Mouse (Mus musculus) adrenal gland, postnatal 25 days (tissue): Measurements from ENCODE around the gene Rflna. TPM values are rescaled to one million over a fixed set of nuclear protein-coding genes. Genes with fewer than 3 reads are reported as not detected.

ENCODE experiments used
- DNase-seq: peaks from one replicate; pipeline ENCODE4 v3.0.0; 2021; ENCODE audit warnings: mixed read lengths
- total RNA-seq: library from RNA; stranded (reverse); gene quantifications from 2 replicates; pipeline ENCODE4 v1.2.3, GENCODE M21; 2021

Rflna gene
- total RNA-seq, 1 experiment from 2014 or later, result 3.9 TPM

DNA sequence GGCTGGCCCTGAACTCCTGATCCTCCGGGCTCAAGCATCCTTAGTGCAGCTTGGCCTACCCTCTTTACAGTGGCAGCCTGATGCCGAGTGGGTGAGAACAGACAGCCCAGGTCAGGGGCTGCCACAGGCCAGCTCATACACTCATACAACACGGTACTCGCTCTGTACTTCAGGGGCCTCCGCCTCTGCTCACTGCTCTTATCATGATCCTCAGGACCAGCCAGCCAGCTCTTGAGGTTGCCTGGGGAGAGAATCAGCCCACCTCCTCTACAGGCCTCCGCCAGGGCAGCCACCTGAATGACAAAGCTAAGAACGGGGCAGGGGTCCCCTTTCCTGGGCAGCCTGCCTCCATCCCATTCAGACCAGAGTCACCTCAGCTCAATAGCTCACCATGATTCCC is 50.6 kb downstream of the Rflna start:
- DNase-seq, result no peak

- DNase-seq, result no peak
These were observed 52.9 kb downstream of the Rflna start for GRCm38 (mm10) chr5:125055901-125056300.

DNA sequence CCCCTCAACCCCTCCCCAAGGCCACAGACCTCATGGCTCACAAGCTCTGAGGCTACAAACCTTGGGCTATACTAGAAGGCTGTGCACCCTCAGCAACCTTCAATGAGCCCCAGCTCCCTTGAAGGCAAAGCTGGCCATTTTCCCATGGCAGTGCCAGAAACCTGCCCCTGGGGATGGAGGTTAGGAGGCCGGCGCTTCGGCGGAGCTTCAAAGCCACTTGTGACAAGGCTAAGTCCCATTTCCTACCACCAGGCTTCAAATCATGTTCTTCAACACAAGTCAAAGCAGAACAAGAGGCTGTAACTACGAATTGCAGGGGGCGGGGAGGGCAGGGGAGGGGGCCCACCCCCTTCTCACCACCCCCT is 53.3 kb downstream of the Rflna start:
- DNase-seq, result peak; percentile 57

DNA sequence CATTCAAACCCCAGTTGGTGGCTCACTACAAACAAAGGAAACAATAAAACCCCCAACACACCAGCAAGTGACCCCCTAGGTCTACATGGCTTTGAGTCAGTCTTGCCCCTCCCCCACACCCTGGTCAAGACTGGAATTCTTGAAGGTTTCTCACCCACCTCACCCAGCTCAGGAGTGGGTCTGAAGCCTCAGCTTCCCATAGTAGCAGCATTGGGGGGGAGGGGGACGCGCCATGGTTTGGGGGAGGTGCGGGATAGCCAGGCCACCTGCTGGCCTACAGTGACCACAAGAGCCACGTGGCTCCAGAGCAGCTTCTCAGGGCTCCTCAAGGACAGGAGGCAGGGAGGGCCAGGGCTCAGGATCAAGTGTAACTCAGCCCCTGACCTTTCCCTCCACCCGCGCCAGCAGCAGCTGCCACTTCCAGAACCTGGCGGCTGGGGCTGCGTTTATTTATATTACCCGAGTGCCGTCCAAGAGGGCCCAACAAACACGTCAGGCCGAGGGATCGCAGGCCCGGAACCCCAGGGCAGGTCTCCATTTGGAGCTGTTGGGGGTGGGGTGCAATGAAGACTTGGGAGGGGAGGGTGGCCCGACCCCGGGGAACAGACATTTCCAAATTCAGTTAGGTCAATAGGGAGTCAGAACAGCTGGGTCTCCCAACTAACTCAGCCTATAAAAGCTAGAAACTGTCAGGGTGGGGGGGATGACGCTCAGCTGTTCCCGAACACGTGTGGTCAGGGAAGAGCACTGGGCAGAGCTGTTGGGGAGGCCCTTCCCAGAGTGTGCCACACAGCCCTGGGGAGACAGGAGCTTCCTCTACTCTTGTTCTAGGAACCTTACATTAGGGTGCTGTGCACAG is 53.9 kb downstream of the Rflna start:
- peak; percentile 73 for DNase-seq

DNA sequence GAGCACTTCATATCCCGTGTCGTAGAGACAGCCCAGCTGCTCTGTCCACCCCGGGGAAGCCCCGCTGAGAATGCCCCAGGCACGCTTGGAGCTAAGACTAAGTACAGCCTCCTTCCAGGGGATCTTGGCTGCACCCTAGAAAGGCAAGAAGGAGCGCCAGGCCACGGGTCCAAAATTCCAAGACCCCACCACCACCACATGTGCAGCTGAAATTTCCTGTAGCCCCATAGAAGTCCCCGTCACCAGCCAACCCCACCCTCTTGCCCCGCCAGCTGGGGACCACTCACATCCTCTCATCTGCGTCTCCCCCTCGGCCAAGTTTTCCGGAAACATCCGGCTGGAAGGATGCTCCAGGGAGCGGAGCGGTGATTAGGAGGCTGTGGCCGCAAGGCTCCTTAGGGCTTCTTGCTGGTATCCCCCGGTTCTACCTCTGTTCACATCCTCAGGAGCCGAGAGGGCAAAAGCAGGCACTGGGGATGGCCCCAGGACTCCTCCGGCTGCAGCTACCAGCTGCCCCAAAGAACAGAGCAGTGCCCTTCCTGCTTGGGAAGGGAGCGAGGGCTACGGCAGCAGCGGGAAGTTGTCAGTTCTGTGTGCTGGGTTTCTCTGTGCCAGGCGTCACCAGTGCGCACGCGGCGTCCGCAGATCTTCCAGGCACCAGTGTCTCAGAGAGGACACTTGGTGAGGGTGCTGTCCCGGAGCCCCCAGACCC is 54.7 kb downstream of the Rflna start:
- no peak for DNase-seq

DNA sequence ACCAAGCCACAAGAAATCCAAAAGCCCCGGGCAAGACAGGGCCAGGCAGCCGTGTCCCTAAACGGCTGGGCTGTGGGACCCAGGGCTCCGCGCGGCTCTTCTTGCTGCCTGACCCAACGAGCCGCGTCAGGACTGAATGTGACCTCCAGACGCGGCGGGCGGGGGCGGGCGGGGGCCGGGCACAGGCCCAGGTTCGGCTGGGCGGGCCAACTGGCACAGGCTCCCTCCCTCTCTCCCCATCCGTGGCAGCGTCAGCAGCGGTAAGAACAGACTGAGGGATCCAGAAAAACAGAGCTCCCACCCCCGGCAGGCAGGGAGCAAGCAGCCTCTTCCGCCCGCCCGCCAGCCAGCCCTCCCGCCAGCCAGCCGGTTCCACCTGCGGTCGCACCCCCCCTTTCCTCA is 55.2 kb downstream of the Rflna start:
- peak; percentile 86 for DNase-seq

Other genes with a start within 250 kb of the Rflna start
- gene Ccdc92, start 140.8 kb upstream of the Rflna start, total RNA-seq, result 5.2 TPM in 2 replicates
- 50.1 and 52.9 TPM in 2 replicates for gene Zfp664, start 140.5 kb upstream of the Rflna start, total RNA-seq
- 316 and 358 TPM in 2 replicates for gene Ncor2, start 176.0 kb downstream of the Rflna start, total RNA-seq